Mouse (Mus musculus) left cerebral cortex, postnatal 25 days (tissue): Measurements from ENCODE around the gene Ccdc142. TPM values are rescaled to one million over a fixed set of nuclear protein-coding genes. Genes with fewer than 3 reads are reported as not detected.

Experiments used
- DNase-seq, 2 experiments: peaks; one replicate each; pipeline ENCODE4 v3.0.0; 2022; ENCODE audit warnings: low spot score in 2 of 2, mixed read lengths in 1 of 2
- intact Hi-C: fragments of 180-260 bp; cut with DNase I; formaldehyde crosslinking; loops from one replicate; pipeline ENCODE4 v1.15.1; 2025
- total RNA-seq, 2 experiments: library from RNA; stranded (reverse); gene quantifications; 2 replicates each; pipeline ENCODE4 v1.2.3; 2021

Gene Ccdc142
- total RNA-seq, 2 experiments from 2014 or later: 3.2 to 4.1 TPM

- no peak for DNase-seq
- intact Hi-C loops: no loop called here
Measured at GRCm38 (mm10) chr6:83134226-83134625, 32.8 kb downstream of the Ccdc142 start.

- intact Hi-C loops: no loop called here
- no peak for DNase-seq
Measured at GRCm38 (mm10) chr6:83134951-83135513, 33.6 kb downstream of the Ccdc142 start, which contains the start of gene Rtkn. TSS of gene Rtkn (plus strand) at chr6:83135463.

GRCm38 (mm10) chr6:83135571-83136161 lies 34.3 kb downstream of the Ccdc142 start:
- intact Hi-C loops: no loop called here
- no peak for DNase-seq

GRCm38 (mm10) chr6:83136291-83136880 lies 35.0 kb downstream of the Ccdc142 start:
- DNase-seq: no peak
- intact Hi-C loops: no loop called here

- no peak for DNase-seq
- intact Hi-C loops: no loop called here
Measured at GRCm38 (mm10) chr6:83136881-83137575, 35.6 kb downstream of the Ccdc142 start.

- peak in 1 of 2 experiments; percentile 69 for DNase-seq
- intact Hi-C loops: no loop called here
Measured at GRCm38 (mm10) chr6:83137576-83137950, 36.2 kb downstream of the Ccdc142 start.

GRCm38 (mm10) chr6:83138056-83138455 lies 36.7 kb downstream of the Ccdc142 start:
- intact Hi-C loops: no loop called here
- DNase-seq: no peak

- intact Hi-C loops: no loop called here
- no peak for DNase-seq
Measured at GRCm38 (mm10) chr6:83140044-83140443, 38.6 kb downstream of the Ccdc142 start.

GRCm38 (mm10) chr6:83141636-83142035 lies 40.2 kb downstream of the Ccdc142 start:
- DNase-seq: no peak
- intact Hi-C loops: no loop called here

GRCm38 (mm10) chr6:83142211-83142731 lies 40.9 kb downstream of the Ccdc142 start:
- intact Hi-C loops: no loop called here
- DNase-seq: peak; percentile 74 to 80

GRCm38 (mm10) chr6:83142886-83143285 lies 41.5 kb downstream of the Ccdc142 start:
- intact Hi-C loops: no loop called here
- peak in 1 of 2 experiments; percentile 75 for DNase-seq

- intact Hi-C loops: no loop called here
- peak in 1 of 2 experiments; percentile 69 for DNase-seq
Measured at GRCm38 (mm10) chr6:83145209-83145608, 43.8 kb downstream of the Ccdc142 start.

GRCm38 (mm10) chr6:83145805-83146204 lies 44.4 kb downstream of the Ccdc142 start:
- intact Hi-C loops: no loop called here
- DNase-seq: no peak

- DNase-seq: no peak
- intact Hi-C loops: no loop called here
Measured at GRCm38 (mm10) chr6:83147280-83147679, 45.9 kb downstream of the Ccdc142 start.

- DNase-seq: no peak
- intact Hi-C loops: no loop called here
Measured at GRCm38 (mm10) chr6:83151721-83152120, 50.3 kb downstream of the Ccdc142 start.

GRCm38 (mm10) chr6:83153038-83153437 lies 51.6 kb downstream of the Ccdc142 start:
- DNase-seq: no peak
- intact Hi-C loops: no loop called here

- no peak for DNase-seq
- intact Hi-C loops: no loop called here
Measured at GRCm38 (mm10) chr6:83153485-83153884, 52.1 kb downstream of the Ccdc142 start.

- intact Hi-C loops: no loop called here
- no peak for DNase-seq
Measured at GRCm38 (mm10) chr6:83155552-83156238, 54.3 kb downstream of the Ccdc142 start.

- peak; percentile 84 to 86 for DNase-seq
- intact Hi-C loops: no loop called here
Measured at GRCm38 (mm10) chr6:83156259-83156684, 54.9 kb downstream of the Ccdc142 start, which contains the start of the genes Wdr54 and 1700003E16Rik. TSS of gene Wdr54 (minus strand) at chr6:83156397. TSS of gene 1700003E16Rik (plus strand) at chr6:83156404.
